Mouse (Mus musculus) embryonic facial prominence, embryonic 14.5 days (tissue): ENCODE measurements around the gene Med8. TPM values are rescaled to one million over a fixed set of nuclear protein-coding genes. Genes with fewer than 3 reads are reported as not detected.

Experiments used
- polyA plus RNA-seq: library from polyadenylated mRNA; unstranded; fragments of >200 nt; fragmentation: Nextera tagmentation; extraction: Ambion mirVana; gene quantifications from 2 replicates; pipeline ENCODE4 v1.2.1, GENCODE M21; 2014

The Med8 gene
- polyA plus RNA-seq, 1 experiment from 2014 or later: 85.0 TPM

Other genes with a start within 250 kb of the Med8 start
- 35.1 and 39.1 TPM in 2 replicates for gene Kdm4a, start 229.3 kb upstream of the Med8 start, polyA plus RNA-seq
- gene Ptprf, start 117.9 kb upstream of the Med8 start, polyA plus RNA-seq: 59.8 and 66.8 TPM in 2 replicates
- gene Szt2, start 64 bp upstream of the Med8 start, polyA plus RNA-seq: 8.7 and 9.3 TPM in 2 replicates
- gene Elovl1, start 18.8 kb downstream of the Med8 start, polyA plus RNA-seq: 106 and 118 TPM in 2 replicates
- 159 and 192 TPM in 2 replicates for gene Cdc20, start 28.0 kb downstream of the Med8 start, polyA plus RNA-seq
- 0.45 and 0.48 TPM in 2 replicates for gene Mpl, start 48.2 kb downstream of the Med8 start, polyA plus RNA-seq
- 22.3 and 24.2 TPM in 2 replicates for gene Tie1, start 80.7 kb downstream of the Med8 start, polyA plus RNA-seq
- 6.1 and 8.2 TPM in 2 replicates for gene 2610528J11Rik, start 117.7 kb downstream of the Med8 start, polyA plus RNA-seq
- gene Tmem125, start 134.7 kb downstream of the Med8 start, polyA plus RNA-seq: 5.6 and 5.8 TPM in 2 replicates
- gene Cfap57, start 211.4 kb downstream of the Med8 start, polyA plus RNA-seq: 0.38 and 1.4 TPM in 2 replicates
- gene Ebna1bp2, start 211.5 kb downstream of the Med8 start, polyA plus RNA-seq: 148 and 150 TPM in 2 replicates
- 0.13 and 0.22 TPM in 2 replicates for gene Olfr62, start 249.6 kb downstream of the Med8 start, polyA plus RNA-seq